Mouse (Mus musculus) hindbrain, embryonic 14.5 days (tissue): Measurements from ENCODE around the gene Maats1. TPM values are rescaled to one million over a fixed set of nuclear protein-coding genes. Genes with fewer than 3 reads are reported as not detected.

Experiments
- ATAC-seq: fragments of 200-750 bp; cut with Nextera tagmentation; 2 replicates; pipeline ENCODE4 v1.8.0; 2017; ENCODE audit warnings: moderate number of reproducible peaks, mild to moderate bottlenecking, moderate TSS enrichment, moderate library complexity; ENCODE audit not compliant: low FRiP score
- DNase-seq: peaks from one replicate; pipeline ENCODE4 v3.0.0-alpha.2; 2015; ENCODE audit warnings: low spot score
- H3K27ac ChIP-seq: fragments of 300-500 bp; sonication (generic); 2 replicates; pipeline ENCODE4 v1.5.1; 2014; ENCODE audit warnings: mild to moderate bottlenecking, moderate library complexity
- H3K27me3 ChIP-seq: fragments of 300-500 bp; sonication (generic); 2 replicates; pipeline ENCODE4 v1.6.1; 2014; ENCODE audit warnings: mild to moderate bottlenecking, low read length, mixed read lengths; ENCODE audit not compliant: control insufficient read depth, insufficient read depth
- H3K36me3 ChIP-seq: fragments of 300-500 bp; sonication (generic); replicated peaks from 2 replicates; pipeline ENCODE4 v1.6.1; 2014; ENCODE audit not compliant: control insufficient read depth, insufficient read depth
- H3K4me1 ChIP-seq: fragments of 300-500 bp; sonication (generic); replicated peaks from 2 replicates; pipeline ENCODE4 v1.6.1; 2014; ENCODE audit warnings: antibody characterized with exemption, low read length, mixed read lengths; ENCODE audit not compliant: control insufficient read depth, insufficient read depth
- H3K4me2 ChIP-seq: fragments of 300-500 bp; sonication (generic); replicated peaks from 2 replicates; pipeline ENCODE4 v1.6.1; 2014; ENCODE audit warnings: mild to moderate bottlenecking, moderate library complexity
- H3K4me3 ChIP-seq: fragments of 300-500 bp; sonication (generic); replicated peaks from 2 replicates; pipeline ENCODE4 v1.5.1; 2014; ENCODE audit warnings: mild to moderate bottlenecking, low read length
- H3K9ac ChIP-seq: fragments of 300-500 bp; sonication (generic); 2 replicates; pipeline ENCODE4 v1.6.1; 2014
- H3K9me3 ChIP-seq: fragments of 300-500 bp; sonication (generic); 2 replicates; pipeline ENCODE4 v1.6.1; 2016; ENCODE audit warnings: low read length; ENCODE audit not compliant: control insufficient read depth
- WGBS: fragments of 180-500 bp; shearing (Covaris S2); extraction: QIAGEN DNeasy Blood & Tissue Kit; methylation state at CpG from one replicate; pipeline ENCODE4 v1.1.7; 2014; 5-methylcytosine and 5-hydroxymethylcytosine counted together
- polyA plus RNA-seq: library from polyadenylated mRNA; unstranded; fragments of >200 nt; fragmentation: Nextera tagmentation; extraction: Ambion mirVana; gene quantifications from 2 replicates; pipeline ENCODE4 v1.2.1, GENCODE M21; 2014

Gene Maats1
- polyA plus RNA-seq, 1 experiment from 2014 or later = 1.5 TPM

GRCm38 (mm10) chr16:38365390-38365789 lies 23.4 kb upstream of the Maats1 start:
- WGBS = 88% methylated on average over 10 of the region's 10 CpGs
- H3K4me2 ChIP-seq = no peak overlapping the region
- H3K27me3 ChIP-seq = no peaks in the 10 kb centered on the region
- H3K9me3 ChIP-seq = no peaks in the 10 kb centered on the region
- H3K27ac ChIP-seq = no peak overlapping the region
- no peak for DNase-seq
- no peak for ATAC-seq
- H3K4me1 ChIP-seq = no peaks in the 10 kb centered on the region
- H3K36me3 ChIP-seq = no peaks in the 10 kb centered on the region
- H3K9ac ChIP-seq = no peak overlapping the region
- H3K4me3 ChIP-seq = no peak overlapping the region

- Histone ChIP-seq H3K4me1 (no peaks in the 10 kb centered on the region), H3K27me3 (no peaks in the 10 kb centered on the region), H3K4me3 (no peak overlapping the region), H3K27ac (no peak overlapping the region), H3K9me3 (no peaks in the 10 kb centered on the region), H3K36me3 (no peaks in the 10 kb centered on the region), H3K9ac (no peak overlapping the region), H3K4me2 (no peak overlapping the region)
- DNase-seq (no peak), ATAC-seq (no peak)
- WGBS = 91% methylated on average over 7 of the region's 7 CpGs
Measured at GRCm38 (mm10) chr16:38363657-38364056, 21.7 kb upstream of the Maats1 start.

- H3K27me3 ChIP-seq = no peaks in the 10 kb centered on the region
- no peak overlapping the region for H3K9ac ChIP-seq
- H3K4me3 ChIP-seq = no peak overlapping the region
- WGBS = 89% methylated on average over 3 of the region's 3 CpGs
- no peaks in the 10 kb centered on the region for H3K36me3 ChIP-seq
- no peak overlapping the region for H3K4me2 ChIP-seq
- H3K27ac ChIP-seq = no peak overlapping the region
- no peak for DNase-seq
- ATAC-seq = no peak
- no peaks in the 10 kb centered on the region for H3K9me3 ChIP-seq
- H3K4me1 ChIP-seq = no peaks in the 10 kb centered on the region
Measured at GRCm38 (mm10) chr16:38363256-38363595, 21.3 kb upstream of the Maats1 start.

- WGBS = 87% methylated on average over 20 of the region's 20 CpGs
- no peaks in the 10 kb centered on the region for H3K9me3 ChIP-seq
- no peaks in the 10 kb centered on the region for H3K4me1 ChIP-seq
Measured at GRCm38 (mm10) chr16:38362493-38363255, 20.7 kb upstream of the Maats1 start.

GRCm38 (mm10) chr16:38361933-38362332 lies 20.0 kb upstream of the Maats1 start, which contains the start of gene Popdc2:
Gene Popdc2 (plus strand): TSS chr16:38362209.
- H3K9ac ChIP-seq = no peak within 1 kb of the TSS
- WGBS = 68% methylated on average over 10 of the region's 10 CpGs

More at GRCm38 (mm10) chr16:38362493-38363255, 20.7 kb upstream of the Maats1 start:
- ATAC-seq (no peak), DNase-seq (no peak)
- no peak overlapping the region for H3K4me3 ChIP-seq
- H3K4me2 ChIP-seq = no peak overlapping the region
- H3K27me3 ChIP-seq = no peaks in the 10 kb centered on the region
- no peak overlapping the region for H3K27ac ChIP-seq
- no peak overlapping the region for H3K9ac ChIP-seq
- H3K36me3 ChIP-seq = no peaks in the 10 kb centered on the region

GRCm38 (mm10) chr16:38360317-38360716 lies 18.4 kb upstream of the Maats1 start:
- Histone ChIP-seq H3K4me3 (no peak overlapping the region), H3K27me3 (no peaks in the 10 kb centered on the region), H3K36me3 (0 out of 2 replicates have a peak, but pooled peaks cover 6% of the 10 kb centered on the region), H3K27ac (no peak overlapping the region), H3K9ac (no peak overlapping the region), H3K9me3 (no peaks in the 10 kb centered on the region), H3K4me2 (no peak overlapping the region), H3K4me1 (no peaks in the 10 kb centered on the region)
- no peak for DNase-seq
- 28% methylated on average over 2 of the region's 2 CpGs for WGBS
- no peak for ATAC-seq

More at GRCm38 (mm10) chr16:38361933-38362332, 20.0 kb upstream of the Maats1 start, which contains the start of gene Popdc2:
- Histone ChIP-seq H3K4me2 (no peak within 1 kb of the TSS), H3K27me3 (no peaks in the 10 kb centered on the region), H3K4me3 (no peak within 1 kb of the TSS), H3K36me3 (no peaks in the 10 kb centered on the region), H3K4me1 (no peaks in the 10 kb centered on the region), H3K9me3 (no peaks in the 10 kb centered on the region), H3K27ac (no peak within 1 kb of the TSS)
- DNase-seq (no peak), ATAC-seq (no peak)

- no peaks in the 10 kb centered on the region for H3K27me3 ChIP-seq
- 86% methylated on average over 3 of the region's 3 CpGs for WGBS
- ATAC-seq = no peak
- no peak overlapping the region for H3K9ac ChIP-seq
- no peak overlapping the region for H3K27ac ChIP-seq
- H3K9me3 ChIP-seq = no peaks in the 10 kb centered on the region
- no peak overlapping the region for H3K4me2 ChIP-seq
- DNase-seq = no peak
- H3K36me3 ChIP-seq = 0 out of 2 replicates have a peak, but pooled peaks cover 6% of the 10 kb centered on the region
- H3K4me1 ChIP-seq = no peaks in the 10 kb centered on the region
- H3K4me3 ChIP-seq = no peak overlapping the region
Measured at GRCm38 (mm10) chr16:38359857-38360256, 17.9 kb upstream of the Maats1 start.

GRCm38 (mm10) chr16:38359241-38359640 lies 17.3 kb upstream of the Maats1 start:
- Histone ChIP-seq H3K4me2 (no peak overlapping the region), H3K27ac (no peak overlapping the region), H3K27me3 (no peaks in the 10 kb centered on the region), H3K36me3 (0 out of 2 replicates have a peak, but pooled peaks cover 10% of the 10 kb centered on the region), H3K4me1 (no peaks in the 10 kb centered on the region), H3K9me3 (no peaks in the 10 kb centered on the region), H3K9ac (no peak overlapping the region), H3K4me3 (no peak overlapping the region)
- ATAC-seq (no peak), DNase-seq (no peak)
- WGBS = 92% methylated on average over 2 of the region's 2 CpGs

GRCm38 (mm10) chr16:38358256-38358812 lies 16.4 kb upstream of the Maats1 start:
- Histone ChIP-seq H3K9me3 (no peaks in the 10 kb centered on the region), H3K4me1 (no peaks in the 10 kb centered on the region), H3K36me3 (0 out of 2 replicates have a peak, but pooled peaks cover 15% of the 10 kb centered on the region), H3K27me3 (no peaks in the 10 kb centered on the region), H3K4me2 (no peak overlapping the region), H3K4me3 (no peak overlapping the region), H3K9ac (no peak overlapping the region), H3K27ac (no peak overlapping the region)
- 88% methylated on average over 6 of the region's 6 CpGs for WGBS
- DNase-seq = no peak
- ATAC-seq = no peak
